Mouse (Mus musculus) adrenal gland (tissue): ENCODE measurements around the gene Atp6v1c2.

Source experiments
- intact Hi-C: fragments of 180-260 bp; cut with DNase I; formaldehyde crosslinking; loops from one replicate; pipeline ENCODE4 v1.15.1; 2025
- microRNA-seq, 2 experiments: library from miRNA; unstranded; fragments of <30 nt; microRNA quantifications; one replicate each; pipeline ENCODE4; 2019

Gene Atp6v1c2

GRCm38 (mm10) chr12:17263881-17264280, 65.3 kb downstream of the Atp6v1c2 start:
- intact Hi-C loops: loop anchor here (10.0 kb wide), 1 partner anchor 459 kb away; the partner anchor contains the start of gene Greb1

- intact Hi-C loops: loop anchor here (10.0 kb wide), 1 partner anchor 456 kb away; the partner anchor contains the start of gene Greb1
Measured at GRCm38 (mm10) chr12:17261005-17261404, 68.2 kb downstream of the Atp6v1c2 start.

DNA sequence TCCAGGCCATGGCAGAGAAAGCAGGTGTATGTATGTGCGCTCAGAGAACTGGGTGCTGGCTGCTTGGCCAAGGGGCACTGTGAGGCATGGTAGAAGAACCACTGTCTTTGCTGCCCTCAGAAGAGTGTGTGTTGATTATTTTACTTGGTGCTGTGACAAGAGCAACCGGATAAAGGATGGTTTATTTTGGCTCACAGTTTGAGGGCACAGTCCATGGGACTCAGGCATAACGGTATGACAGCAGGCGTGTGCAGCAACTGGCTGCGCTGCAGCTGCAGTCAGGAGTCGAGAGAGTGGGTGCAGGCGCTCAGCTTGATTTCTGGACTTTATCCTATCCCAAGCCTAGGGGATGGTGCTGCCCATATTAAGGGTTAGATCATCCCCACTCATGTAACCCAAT, 70.7 kb downstream of the Atp6v1c2 start:
- intact Hi-C loops: loop anchor here (5.0 to 10.0 kb wide), 2 partner anchors 226 to 434 kb away; no protein-coding TSS in a partner anchor

GRCm38 (mm10) chr12:17256905-17257304, 72.3 kb downstream of the Atp6v1c2 start:
- intact Hi-C loops: loop anchor here (5.0 to 10.0 kb wide), 2 partner anchors 225 to 432 kb away; no protein-coding TSS in a partner anchor

DNA sequence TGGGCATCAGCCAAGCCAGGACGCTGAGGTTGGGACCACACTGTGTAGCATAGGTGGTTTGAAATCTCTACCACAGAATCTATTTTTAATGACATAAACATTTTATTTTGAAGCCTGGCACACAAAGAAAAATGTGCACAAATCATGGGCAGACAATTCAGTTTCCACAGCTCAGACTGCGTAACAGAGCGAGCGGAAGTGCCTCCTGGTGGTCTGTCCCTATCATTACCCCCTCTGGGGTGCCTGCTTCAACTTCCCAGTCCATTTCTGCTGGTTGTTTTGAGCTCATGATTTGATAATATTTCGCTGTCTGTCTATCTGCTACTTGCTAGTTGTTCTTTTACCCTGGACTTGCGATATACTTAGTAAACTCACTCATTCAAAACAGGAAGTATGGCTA, 73.6 kb downstream of the Atp6v1c2 start:
- intact Hi-C loops: loop anchor here (5.0 to 10.0 kb wide), 2 partner anchors 223 to 431 kb away; no protein-coding TSS in a partner anchor

- intact Hi-C loops: loop anchor here (10.0 kb wide), 1 partner anchor 428 kb away; no protein-coding TSS in a partner anchor
Measured at GRCm38 (mm10) chr12:17253069-17253468, 76.1 kb downstream of the Atp6v1c2 start.

DNA sequence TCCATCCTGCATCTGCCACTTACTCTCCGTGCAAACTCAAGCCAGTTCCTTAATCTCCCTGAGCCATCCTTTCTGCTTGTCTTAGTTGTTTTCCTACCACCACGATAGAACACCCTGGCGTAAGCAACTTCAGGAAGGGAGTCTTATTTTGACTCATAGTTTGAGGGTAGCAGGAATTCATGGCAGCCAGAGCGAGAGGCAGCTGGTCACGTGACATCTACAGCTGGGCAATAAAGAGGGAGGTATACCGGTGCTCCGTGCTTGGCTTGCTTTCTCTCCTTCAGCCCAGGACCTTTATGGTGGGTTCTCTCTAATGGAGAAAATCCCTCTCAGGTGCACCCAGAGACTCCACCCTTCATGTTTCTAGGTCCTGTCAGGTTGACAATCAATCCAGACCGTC, 78.2 kb downstream of the Atp6v1c2 start:
- intact Hi-C loops: loop anchor here (10.0 kb wide), 1 partner anchor 426 kb away; no protein-coding TSS in a partner anchor

- intact Hi-C loops: no loop called here
Measured at GRCm38 (mm10) chr12:17242041-17242440, 87.1 kb downstream of the Atp6v1c2 start.

DNA sequence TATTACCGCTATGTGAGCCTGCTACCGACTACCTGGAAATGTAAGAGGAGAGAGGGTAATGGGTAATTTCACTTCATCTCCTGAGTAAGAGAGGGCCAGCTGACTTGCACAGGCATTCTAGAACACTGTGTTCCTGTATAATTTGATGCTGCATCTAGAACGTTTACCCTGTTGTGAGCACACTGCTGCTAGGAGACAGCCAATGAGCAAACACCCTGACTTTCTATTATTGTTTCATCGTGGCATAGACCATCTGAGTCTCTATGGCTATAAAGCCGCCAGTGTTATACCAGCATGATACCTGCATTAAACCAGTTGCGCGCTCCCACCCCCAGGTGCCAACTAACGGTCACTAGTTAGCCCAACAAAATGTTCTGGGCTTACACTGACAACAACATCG, 87.5 kb downstream of the Atp6v1c2 start:
- intact Hi-C loops: no loop called here

DNA sequence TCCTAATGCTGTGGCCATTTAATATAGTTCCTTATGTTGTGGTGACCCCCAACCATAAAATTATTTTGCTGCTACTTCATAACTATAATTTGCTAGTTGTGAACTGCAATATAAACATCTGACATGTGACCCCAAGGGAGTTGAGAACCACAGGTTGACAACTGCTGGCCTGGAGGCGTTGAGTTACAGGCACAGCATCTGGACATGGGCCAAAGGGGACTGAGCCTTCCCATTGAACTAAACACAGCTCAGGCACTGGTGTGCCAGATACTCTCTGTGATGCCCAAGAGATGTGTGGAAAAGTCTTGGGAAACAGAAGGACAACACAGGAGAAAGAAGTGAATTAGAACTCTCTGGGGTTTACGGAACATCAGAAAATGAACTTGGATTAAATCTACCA, 88.1 kb downstream of the Atp6v1c2 start:
- intact Hi-C loops: no loop called here

DNA sequence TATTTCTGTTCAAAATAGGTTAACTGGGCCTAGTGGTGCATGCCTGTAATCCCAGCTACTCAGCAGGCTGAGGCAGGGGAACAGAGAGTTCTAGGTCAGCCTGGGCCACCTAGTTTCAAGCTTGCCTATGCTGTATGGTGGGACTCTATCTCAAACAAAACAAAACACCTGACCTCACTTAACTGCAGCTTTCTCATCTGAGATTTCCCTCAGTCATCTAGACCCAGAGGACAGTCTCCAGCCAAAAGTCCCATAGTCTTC, 89.8 kb downstream of the Atp6v1c2 start:
- intact Hi-C loops: no loop called here

DNA sequence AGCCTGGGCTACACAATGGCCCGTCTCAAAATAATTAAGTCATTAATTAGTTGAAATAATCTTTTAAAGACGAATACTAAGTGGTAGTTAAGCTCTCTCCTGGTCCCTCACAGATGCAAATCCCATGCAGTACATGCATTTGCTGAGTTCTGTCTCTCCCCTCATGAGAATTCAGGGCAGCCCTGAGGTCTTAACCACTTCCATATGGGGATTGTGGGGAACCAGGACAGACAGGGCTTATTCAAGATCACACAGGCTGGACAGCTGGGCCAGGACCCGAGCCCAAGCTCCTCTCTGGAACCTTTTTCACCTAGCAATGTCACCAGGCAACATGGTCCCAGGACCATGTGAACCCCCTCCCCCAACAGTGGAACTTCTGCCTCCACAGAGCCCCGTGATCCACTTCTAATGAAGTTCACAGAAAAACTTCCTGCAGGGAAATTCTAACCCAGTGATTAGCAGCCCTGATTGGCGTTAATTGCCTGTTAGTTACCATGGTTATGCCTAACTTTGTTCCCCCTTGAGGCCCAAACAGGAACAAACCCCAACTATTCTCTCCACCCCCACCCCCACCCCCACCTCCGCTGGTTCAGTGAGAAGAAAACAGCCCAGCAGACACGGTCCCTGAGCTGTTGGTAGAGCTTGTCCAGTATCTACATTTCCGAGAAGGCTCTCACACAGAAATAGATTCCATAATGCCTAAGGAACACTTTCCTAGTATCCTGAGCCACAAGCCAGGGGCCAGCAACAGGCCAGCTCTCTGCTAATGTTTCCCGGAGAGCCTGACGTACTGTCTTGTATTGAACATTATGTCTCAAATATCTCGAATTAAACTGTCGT, 90.4 kb downstream of the Atp6v1c2 start:
- intact Hi-C loops: no loop called here

DNA sequence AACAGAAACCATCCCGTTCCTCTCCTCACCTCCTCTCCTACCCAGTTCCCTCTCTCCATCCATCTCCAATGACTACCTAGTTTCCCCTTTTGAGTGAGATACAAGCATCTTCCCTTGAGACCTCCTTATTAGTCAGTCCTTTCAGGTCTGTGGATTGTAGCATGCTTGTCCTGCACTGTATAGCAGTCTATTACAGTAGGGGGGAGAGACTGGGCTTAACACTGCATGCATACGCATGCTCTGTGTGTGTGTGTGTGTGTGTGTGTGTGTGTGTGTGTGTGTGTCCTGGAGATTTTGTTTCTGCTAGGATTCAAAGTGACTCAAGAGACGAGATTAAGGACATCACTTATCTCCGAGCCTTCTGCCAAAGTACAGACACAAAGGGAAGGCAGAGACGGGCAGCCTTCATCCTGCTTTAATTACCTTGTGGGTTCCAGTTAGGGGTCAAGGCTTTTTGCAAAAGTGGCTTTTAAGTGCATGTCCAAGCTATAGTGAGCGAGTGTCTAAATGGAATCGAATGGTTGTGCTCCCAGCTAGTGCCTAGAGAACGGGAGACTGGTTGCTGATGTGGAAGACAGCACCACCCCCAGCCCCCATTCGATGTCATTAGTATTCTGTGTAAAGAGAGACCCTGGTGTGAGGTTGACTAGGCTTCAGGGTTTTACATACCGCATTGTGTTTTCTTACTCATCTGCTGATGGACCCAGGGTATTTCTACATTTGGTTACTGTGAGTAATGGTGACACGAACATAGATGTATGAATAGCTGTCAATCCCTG, 93.4 kb downstream of the Atp6v1c2 start:
- intact Hi-C loops: no loop called here

Small RNA genes within 50 kb of the gene (microRNA-seq; reads per million reads assigned to microRNA genes)
- 2.7 to 4.0 reads per million in 2 experiments for gene Mir3066
